Mouse (Mus musculus): ENCODE data around the gene Zfp52. TPM values are rescaled to one million over a fixed set of nuclear protein-coding genes. Genes with fewer than 3 reads are reported as not detected.

Gene Zfp52
- polyA plus RNA-seq (2015; fragmentation: Illumina TruSeq; extraction: RNeasy Lipid Tissue Mini Kit (QIAGEN cat#74804); ENCODE audit: insufficient read depth, low read depth, low replicate concordance) = 1.8 TPM

GRCm38 (mm10) chr17:21535096-21536001 is at the start of gene Zfp52:
TSS of gene Zfp52 (plus strand) at chr17:21535539.

DNA sequence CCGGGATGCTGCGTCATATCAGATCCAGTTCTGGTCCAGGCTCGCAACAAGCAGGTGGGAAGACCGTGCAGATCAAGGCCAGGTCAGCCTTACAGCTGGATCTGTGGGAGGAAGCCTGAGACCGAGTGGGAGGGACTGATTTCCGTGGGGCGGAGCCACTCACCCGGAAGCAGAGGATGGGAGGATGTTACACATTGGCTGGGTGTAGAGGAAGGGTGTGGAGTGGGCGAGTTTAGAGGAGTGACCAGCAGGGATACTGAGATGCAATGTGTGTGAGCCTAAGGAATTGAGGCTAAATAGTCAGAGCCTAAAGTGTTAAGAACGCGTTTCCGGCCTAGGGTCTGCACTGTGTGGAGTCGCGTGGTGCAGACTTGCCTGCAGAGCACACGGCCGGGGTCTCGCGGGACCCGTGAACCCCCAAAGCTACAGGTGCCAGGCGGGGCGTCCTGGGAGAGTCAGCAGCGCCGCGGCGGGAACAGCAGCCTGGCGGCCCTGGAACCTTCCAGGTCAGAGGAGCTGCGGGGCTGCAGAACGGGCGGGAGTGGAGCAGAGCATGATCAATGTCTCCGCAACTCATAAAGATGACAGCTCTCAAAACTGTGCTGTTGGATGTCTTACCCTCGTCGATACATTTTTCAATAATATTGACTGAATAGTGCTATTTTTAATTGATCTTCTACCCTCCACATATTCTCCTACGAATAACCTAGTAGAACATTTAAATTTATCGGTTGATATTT is 46.4 kb upstream of the Zfp52 start, which contains the start of gene Zfp53:
TSS of gene Zfp53 (plus strand) at position 239 of the 740 bp plus-strand sequence.

DNA sequence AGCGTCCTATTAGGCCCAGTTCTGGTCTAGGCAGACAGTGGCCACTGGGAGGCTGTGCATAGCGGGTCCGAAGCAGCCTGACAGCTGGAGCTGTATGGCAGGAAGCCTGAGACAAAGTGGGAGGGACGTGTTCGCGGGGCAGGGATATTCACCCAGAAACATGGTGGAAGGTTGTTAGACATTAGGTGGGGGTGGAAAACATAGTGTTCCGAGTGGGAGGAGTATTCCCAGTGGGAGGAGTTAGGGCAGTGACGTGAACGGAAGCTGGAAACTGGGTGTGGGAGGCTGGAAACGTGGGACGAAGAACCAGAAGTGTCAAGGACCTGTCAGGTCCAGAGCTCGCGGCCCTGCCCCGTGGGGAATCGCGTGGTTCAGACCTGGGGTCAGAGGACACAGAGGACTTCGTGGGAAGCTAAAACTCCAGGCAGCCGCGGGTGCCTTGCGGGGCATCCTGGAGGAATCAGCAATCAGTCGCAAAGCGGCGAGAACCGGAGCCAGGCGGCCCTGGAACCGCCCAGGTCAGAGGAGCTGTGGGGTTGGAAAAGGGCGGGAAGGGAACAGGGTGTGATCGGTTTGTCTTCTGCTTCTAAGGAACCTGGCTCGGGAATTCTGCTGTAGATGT is 31.5 kb downstream of the Zfp52 start, which contains the start of gene Zfp948:
TSS of gene Zfp948 (plus strand) at position 281 of the 622 bp plus-strand sequence.

Other genes with a start within 250 kb of the Zfp52 start
- gene Vmn1r237, start 223.7 kb upstream of the Zfp52 start, polyA plus RNA-seq (2015; fragmentation: Illumina TruSeq; extraction: RNeasy Lipid Tissue Mini Kit (QIAGEN cat#74804); ENCODE audit: insufficient read depth, low read depth, low replicate concordance) = not detected
- gene Zfp677, start 151.8 kb upstream of the Zfp52 start, polyA plus RNA-seq (2015; fragmentation: Illumina TruSeq; extraction: RNeasy Lipid Tissue Mini Kit (QIAGEN cat#74804); ENCODE audit: insufficient read depth, low read depth, low replicate concordance) = 0.55 TPM
- 1.6 TPM for gene Zfp54, start 112.3 kb upstream of the Zfp52 start, polyA plus RNA-seq (2015; fragmentation: Illumina TruSeq; extraction: RNeasy Lipid Tissue Mini Kit (QIAGEN cat#74804); ENCODE audit: insufficient read depth, low read depth, low replicate concordance)
- 2.3 TPM for gene Zfp51, start 85.2 kb upstream of the Zfp52 start, polyA plus RNA-seq (2015; fragmentation: Illumina TruSeq; extraction: RNeasy Lipid Tissue Mini Kit (QIAGEN cat#74804); ENCODE audit: insufficient read depth, low read depth, low replicate concordance)
- 1.6 TPM for gene Zfp53, start 46.5 kb upstream of the Zfp52 start, polyA plus RNA-seq (2015; fragmentation: Illumina TruSeq; extraction: RNeasy Lipid Tissue Mini Kit (QIAGEN cat#74804); ENCODE audit: insufficient read depth, low read depth, low replicate concordance)
- gene Zfp948, start 31.5 kb downstream of the Zfp52 start, polyA plus RNA-seq (2015; fragmentation: Illumina TruSeq; extraction: RNeasy Lipid Tissue Mini Kit (QIAGEN cat#74804); ENCODE audit: insufficient read depth, low read depth, low replicate concordance) = 2.9 TPM
- 2.3 TPM for gene Zfp983, start 115.1 kb downstream of the Zfp52 start, polyA plus RNA-seq (2015; fragmentation: Illumina TruSeq; extraction: RNeasy Lipid Tissue Mini Kit (QIAGEN cat#74804); ENCODE audit: insufficient read depth, low read depth, low replicate concordance)
- not detected for gene Gm10226, start 156.3 kb downstream of the Zfp52 start, polyA plus RNA-seq (2015; fragmentation: Illumina TruSeq; extraction: RNeasy Lipid Tissue Mini Kit (QIAGEN cat#74804); ENCODE audit: insufficient read depth, low read depth, low replicate concordance)
- gene Zfp760, start 172.2 kb downstream of the Zfp52 start, polyA plus RNA-seq (2015; fragmentation: Illumina TruSeq; extraction: RNeasy Lipid Tissue Mini Kit (QIAGEN cat#74804); ENCODE audit: insufficient read depth, low read depth, low replicate concordance) = 1.9 TPM
- gene Zfp229, start 195.3 kb downstream of the Zfp52 start, polyA plus RNA-seq (2015; fragmentation: Illumina TruSeq; extraction: RNeasy Lipid Tissue Mini Kit (QIAGEN cat#74804); ENCODE audit: insufficient read depth, low read depth, low replicate concordance) = 0.90 TPM